Mouse (Mus musculus) testis, adult 2 months (tissue): Measurements from ENCODE around the gene Fmnl1. TPM values are rescaled to one million over a fixed set of nuclear protein-coding genes. Genes with fewer than 3 reads are reported as not detected.

Source experiments
- H3K27ac ChIP-seq: fragments of 200-500 bp; 2 replicates; pipeline ENCODE4 v1.5.1; 2012; ENCODE audit warnings: low read depth, low read length; ENCODE audit not compliant: control insufficient read depth, insufficient read depth
- H3K27me3 ChIP-seq: fragments of 200-500 bp; 2 replicates; pipeline ENCODE4 v1.6.1; 2012; ENCODE audit warnings: mild to moderate bottlenecking, low read length, moderate library complexity; ENCODE audit not compliant: control insufficient read depth, insufficient read depth
- H3K36me3 ChIP-seq: fragments of 200-500 bp; 2 replicates; pipeline ENCODE4 v1.6.1; 2012; ENCODE audit warnings: mild to moderate bottlenecking, low read length; ENCODE audit not compliant: control insufficient read depth, insufficient read depth
- H3K4me1 ChIP-seq: fragments of 200-500 bp; 2 replicates; pipeline ENCODE4 v1.6.1; 2012; ENCODE audit warnings: low read length; ENCODE audit not compliant: control insufficient read depth, insufficient read depth
- H3K4me3 ChIP-seq: fragments of 200-500 bp; 2 replicates; pipeline ENCODE4 v1.5.1; 2012; ENCODE audit warnings: low read depth, mild to moderate bottlenecking, low read length, moderate library complexity, mixed read lengths; ENCODE audit not compliant: control insufficient read depth
- CTCF ChIP-seq: fragments of 200-500 bp; IDR thresholded peaks from 2 replicates; pipeline ENCODE4 v1.5.1; 2012; ENCODE audit warnings: low read depth, mild to moderate bottlenecking, inconsistent platforms, low read length, moderate library complexity; ENCODE audit not compliant: control insufficient read depth, insufficient read depth, insufficient replicate concordance
- POLR2A ChIP-seq: fragments of 200-500 bp; IDR thresholded peaks from 2 replicates; pipeline ENCODE4 v1.6.1; 2012; ENCODE audit warnings: low read depth, mild to moderate bottlenecking, inconsistent platforms, low read length, moderate library complexity; ENCODE audit not compliant: control insufficient read depth
- polyA plus RNA-seq: library from polyadenylated mRNA; depleted of rRNA; stranded (reverse); fragments of >200 nt; gene quantifications from 2 replicates; pipeline ENCODE4 v1.2.3, GENCODE M21; 2012

Fmnl1 gene
- polyA plus RNA-seq, 1 experiment, result 21.6 TPM

DNA sequence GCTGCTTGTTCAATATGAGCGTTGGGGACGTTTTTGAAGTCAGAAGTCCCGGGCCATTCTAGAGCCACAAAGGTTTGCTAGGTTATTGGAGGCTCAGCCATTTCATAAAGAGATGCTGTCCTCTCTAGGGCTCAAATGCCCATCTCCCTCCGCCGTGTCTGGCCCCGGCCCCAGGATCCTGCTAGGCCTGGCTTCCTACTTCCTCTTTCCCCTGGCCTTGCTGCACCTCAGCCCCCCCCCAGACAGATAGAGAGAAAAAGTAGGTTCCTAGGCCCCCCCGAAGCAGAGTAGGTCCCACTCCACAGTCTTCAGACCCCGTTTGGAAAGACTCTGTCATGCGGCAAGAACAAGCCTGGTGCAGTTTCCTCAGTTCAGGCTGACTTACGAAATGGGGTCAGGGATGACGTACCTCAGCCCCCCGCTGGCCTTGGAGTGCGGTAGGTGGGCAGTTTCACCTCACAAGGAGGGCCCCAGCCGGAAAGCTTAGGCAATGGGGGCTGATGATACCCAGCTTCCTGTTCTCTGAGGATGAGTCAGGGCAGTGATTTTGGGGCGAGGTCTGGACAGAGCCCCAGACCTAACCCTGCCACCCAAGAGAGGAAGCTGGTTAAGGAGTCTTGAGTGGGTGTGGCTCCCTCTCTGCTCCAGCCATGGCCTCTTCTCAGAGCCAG, 7.0 kb downstream of the Fmnl1 start:
- no peaks in the 10 kb centered on the region for H3K36me3 ChIP-seq
- TF ChIP-seq POLR2A, result no peak
- TF ChIP-seq CTCF, result no peak
- H3K4me3 ChIP-seq, result no peak overlapping the region
- H3K4me1 ChIP-seq, result no peaks in the 10 kb centered on the region; the same call in 1 of the 2 replicates
- H3K27me3 ChIP-seq, result no peaks in the 10 kb centered on the region
- no peak overlapping the region for H3K27ac ChIP-seq

DNA sequence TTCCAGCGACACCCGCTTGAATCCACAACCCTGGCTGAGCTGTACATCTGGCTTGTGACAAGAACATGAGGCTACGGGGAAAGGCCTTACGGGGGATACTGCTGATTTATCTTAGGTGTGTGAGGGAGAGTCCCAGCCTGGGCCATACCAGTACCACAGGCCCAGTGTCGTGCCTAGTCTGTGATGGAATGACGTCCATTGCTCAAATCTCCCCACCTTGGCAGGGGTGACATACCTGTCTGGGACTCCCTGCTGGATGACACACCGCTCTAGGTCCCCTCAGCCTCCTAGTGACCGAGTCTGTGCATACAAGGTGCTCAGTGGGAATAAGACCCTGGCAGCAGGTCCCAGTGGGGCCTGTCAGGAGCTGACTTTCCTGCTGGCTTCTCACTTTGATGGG, 7.8 kb downstream of the Fmnl1 start:
- H3K27ac ChIP-seq, result no peak overlapping the region
- H3K4me1 ChIP-seq, result no peaks in the 10 kb centered on the region; the same call in 1 of the 2 replicates
- no peaks in the 10 kb centered on the region for H3K27me3 ChIP-seq
- no peak overlapping the region for H3K4me3 ChIP-seq
- TF ChIP-seq CTCF (no peak), POLR2A (no peak)
- no peaks in the 10 kb centered on the region for H3K36me3 ChIP-seq

DNA sequence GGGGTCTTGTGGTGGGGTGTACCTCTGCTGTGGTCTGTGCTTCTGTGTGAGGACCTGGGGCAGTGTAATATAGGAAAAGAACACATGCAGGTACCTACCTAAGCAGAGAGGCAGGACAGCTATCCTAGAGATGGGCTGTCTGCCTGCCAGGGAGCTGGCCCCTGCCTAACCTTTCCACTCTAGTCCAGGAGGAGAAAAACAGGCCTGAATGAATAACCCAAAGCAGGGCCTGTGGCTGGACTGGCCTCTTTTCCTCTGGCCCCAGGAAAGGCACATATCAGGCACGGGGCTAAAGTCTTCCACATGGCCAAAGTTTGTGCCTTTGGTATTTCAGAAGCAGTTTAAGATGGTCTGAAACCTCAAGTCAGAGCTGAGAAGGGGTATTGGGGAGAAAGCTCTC, 9.5 kb downstream of the Fmnl1 start:
- no peak overlapping the region for H3K4me3 ChIP-seq
- no peaks in the 10 kb centered on the region for H3K4me1 ChIP-seq
- no peak for TF ChIP-seq CTCF
- TF ChIP-seq POLR2A, result no peak
- H3K36me3 ChIP-seq, result no peaks in the 10 kb centered on the region
- no peak overlapping the region for H3K27ac ChIP-seq
- no peaks in the 10 kb centered on the region for H3K27me3 ChIP-seq

DNA sequence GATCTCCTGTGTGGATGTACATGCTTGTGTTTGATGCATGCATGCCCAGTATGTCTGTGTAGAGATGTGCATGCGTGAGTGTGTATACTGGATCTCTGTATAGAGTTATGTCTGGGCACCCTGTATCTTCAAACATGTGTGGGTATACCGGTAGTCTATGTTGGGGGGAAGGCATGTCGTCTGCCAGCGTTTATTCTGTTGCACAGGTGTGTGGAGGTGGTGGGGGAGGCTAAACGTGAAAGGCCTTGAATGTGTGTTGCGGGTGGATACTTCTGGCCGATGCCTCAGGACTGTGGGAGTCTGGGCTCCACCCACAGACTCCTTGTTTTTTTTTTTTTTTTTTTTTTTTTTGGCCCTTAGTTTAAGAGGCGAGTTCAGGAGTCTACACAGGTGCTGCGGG, 10.4 kb downstream of the Fmnl1 start:
- Histone ChIP-seq H3K27ac (no peak overlapping the region), H3K36me3 (no peaks in the 10 kb centered on the region), H3K4me3 (no peak overlapping the region), H3K27me3 (no peaks in the 10 kb centered on the region), H3K4me1 (no peaks in the 10 kb centered on the region)
- TF ChIP-seq CTCF, result no peak
- no peak for TF ChIP-seq POLR2A

DNA sequence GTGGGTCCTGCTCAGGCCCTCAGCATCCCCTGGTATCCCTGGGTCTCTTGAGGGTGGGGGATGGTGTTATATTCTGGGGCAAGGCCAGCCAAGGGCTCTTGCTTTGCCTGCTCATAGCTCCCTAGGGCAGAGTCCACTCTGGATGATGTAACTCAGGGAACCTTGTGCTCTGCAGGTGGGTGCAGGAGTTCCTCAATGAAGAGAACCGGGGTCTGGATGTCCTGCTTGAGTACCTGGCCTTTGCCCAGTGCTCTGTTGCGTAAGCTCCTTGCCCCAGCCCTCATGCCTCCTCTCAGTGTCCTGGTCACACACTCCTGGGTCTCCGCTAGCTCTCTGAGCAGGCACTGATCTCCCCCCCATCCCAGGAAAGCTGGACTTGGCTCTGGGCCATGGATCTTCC, 11.0 kb downstream of the Fmnl1 start:
- no peaks in the 10 kb centered on the region for H3K27me3 ChIP-seq
- no peak overlapping the region for H3K27ac ChIP-seq
- H3K36me3 ChIP-seq, result no peaks in the 10 kb centered on the region
- no peaks in the 10 kb centered on the region for H3K4me1 ChIP-seq
- no peak for TF ChIP-seq CTCF
- TF ChIP-seq POLR2A, result no peak
- H3K4me3 ChIP-seq, result no peak overlapping the region

DNA sequence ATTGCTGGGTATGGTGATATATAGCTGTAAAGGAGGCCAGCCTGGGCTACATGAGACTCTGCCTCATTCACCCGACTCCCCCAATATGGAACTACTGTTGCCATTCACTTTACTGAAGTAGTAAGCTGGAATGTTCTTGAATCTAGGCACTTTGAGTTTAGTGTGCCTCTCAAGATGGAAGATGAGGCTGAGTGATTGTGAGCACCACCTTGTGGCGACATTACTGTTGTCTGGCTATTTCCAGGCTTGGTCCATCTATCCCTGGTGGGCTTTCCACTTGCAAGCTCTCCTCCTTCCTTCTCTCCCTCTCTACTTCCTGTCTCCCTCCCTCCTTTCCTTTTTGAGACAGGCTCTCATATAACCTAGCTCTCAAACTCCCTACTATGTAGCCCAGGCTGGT, 14.0 kb downstream of the Fmnl1 start:
- H3K27ac ChIP-seq, result no peak overlapping the region
- H3K4me3 ChIP-seq, result no peak overlapping the region
- TF ChIP-seq CTCF, result peak; percentile 17; the same call in 1 of the 2 replicates
- no peak for TF ChIP-seq POLR2A
- H3K27me3 ChIP-seq, result no peaks in the 10 kb centered on the region
- H3K4me1 ChIP-seq, result no peaks in the 10 kb centered on the region
- H3K36me3 ChIP-seq, result no peaks in the 10 kb centered on the region

- no peaks in the 10 kb centered on the region for H3K36me3 ChIP-seq
- peak overlapping the region; percentile 60 for H3K4me3 ChIP-seq
- H3K27me3 ChIP-seq, result no peaks in the 10 kb centered on the region
- TF ChIP-seq CTCF (no peak), POLR2A (no peak)
- H3K4me1 ChIP-seq, result peaks cover 8% of the 10 kb centered on the region
- no peak overlapping the region for H3K27ac ChIP-seq
Measured at GRCm38 (mm10) chr11:103192230-103192955, 21.5 kb downstream of the Fmnl1 start.
